Mouse (Mus musculus): ENCODE measurements at regions not wholly inside any gene's neighbourhood (a gene's known extent, or its start where the extent isn't known, plus 50 kb on each side); places are given as distances from the start of the nearest gene placed in this dataset.

- TF ChIP-seq POLR2A (IDR thresholded peaks at IDR 0.05; ENCODE audit: low read depth, low read length): no peak
- TF ChIP-seq CTCF (IDR thresholded peaks at IDR 0.05; ENCODE audit: extremely low read depth, insufficient read length, insufficient replicate concordance, low read depth, low read length): no peak
Observed at GRCm38 (mm10) chr10:125743181-125743580, 222.8 kb upstream of the Lrig3 start.
